Mouse (Mus musculus): ENCODE results near the gene Ccdc86. TPM values are rescaled to one million over a fixed set of nuclear protein-coding genes. Genes with fewer than 3 reads are reported as not detected.

The Ccdc86 gene
- total and polyA plus RNA-seq, 2 experiments from 2014 or later = 6.5 to 13.1 TPM

DNA sequence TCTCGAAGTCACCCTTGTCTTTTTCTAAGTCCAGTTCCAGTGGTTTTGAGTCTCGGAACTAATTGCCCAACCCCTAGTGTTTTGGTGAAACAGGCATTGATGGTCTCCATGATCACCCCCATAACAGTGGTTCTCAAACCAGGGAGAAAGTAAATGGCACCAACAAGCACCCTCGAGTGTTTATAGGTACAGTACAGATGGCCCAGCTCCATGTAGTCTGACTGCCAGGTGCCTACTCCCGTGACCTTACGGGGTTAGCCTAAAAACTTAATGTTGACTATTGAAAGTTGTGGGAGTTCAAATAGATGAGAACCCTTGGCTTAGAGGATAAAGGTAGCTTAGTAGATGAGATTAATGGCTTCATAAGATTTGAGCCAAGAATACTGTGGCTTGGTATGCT lies 48.0 kb downstream of the Ccdc86 start:
- no peak overlapping the region for H3K9ac ChIP-seq (replicated peaks; ENCODE audit: low read length, poor library complexity, severe bottlenecking)
- no peak for TF ChIP-seq CTCF (IDR thresholded peaks at IDR 0.05)
- H3K4me1 ChIP-seq (ENCODE audit: insufficient read depth, low read length) = peaks cover 5% of the 10 kb centered on the region
- H3K4me2 ChIP-seq (ENCODE audit: low read depth, low read length, poor library complexity, severe bottlenecking) = no peak overlapping the region
- peaks cover 69% of the 10 kb centered on the region for H3K36me3 ChIP-seq (ENCODE audit: insufficient read depth, low read length)
- H3K27me3 ChIP-seq (ENCODE audit: insufficient read depth, low read length) = no peaks in the 10 kb centered on the region
- WGBS = 94% methylated on average over 5 of the region's 5 CpGs
- H3K27ac ChIP-seq (ENCODE audit: low read depth, low read length) = no peak overlapping the region
- H3K4me3 ChIP-seq (ENCODE audit: low read depth, low read length) = no peak overlapping the region
- ATAC-seq (ENCODE audit: low FRiP score) = no peak
- DNase-seq (ENCODE audit: low spot score) = no peak
- H3K9me3 ChIP-seq (ENCODE audit: low read length) = no peaks in the 10 kb centered on the region

DNA sequence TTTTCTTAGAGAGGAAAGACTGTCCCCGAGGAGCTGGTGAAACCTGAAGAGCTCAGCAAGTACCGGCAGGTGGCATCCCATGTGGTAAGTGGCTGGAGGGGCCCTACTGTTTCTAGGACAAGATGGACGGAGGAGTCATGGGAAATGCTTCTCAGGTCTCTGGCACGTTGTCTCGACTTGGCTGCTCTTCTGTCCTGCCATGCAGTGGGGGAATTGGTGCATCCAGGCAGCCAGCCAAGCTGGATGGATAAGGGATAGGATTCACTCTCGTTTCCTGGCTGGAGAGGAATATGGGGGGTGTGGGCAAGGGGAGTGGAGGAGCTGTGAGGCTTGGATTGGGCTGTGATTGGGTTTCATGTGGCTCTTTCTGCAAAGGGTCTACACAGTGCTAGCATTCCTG lies 48.8 kb downstream of the Ccdc86 start:
- Histone ChIP-seq H3K9me3 (ENCODE audit: low read length) (no peaks in the 10 kb centered on the region), H3K4me3 (ENCODE audit: low read depth, low read length) (no peak overlapping the region), H3K27ac (ENCODE audit: low read depth, low read length) (no peak overlapping the region), H3K27me3 (ENCODE audit: insufficient read depth, low read length) (no peaks in the 10 kb centered on the region), H3K4me1 (ENCODE audit: insufficient read depth, low read length) (peaks cover 5% of the 10 kb centered on the region), H3K36me3 (ENCODE audit: insufficient read depth, low read length) (peaks cover 62% of the 10 kb centered on the region), H3K4me2 (ENCODE audit: low read depth, low read length, poor library complexity, severe bottlenecking) (no peak overlapping the region), H3K9ac (replicated peaks; ENCODE audit: low read length, poor library complexity, severe bottlenecking) (no peak overlapping the region)
- no peak for TF ChIP-seq CTCF (IDR thresholded peaks at IDR 0.05)
- WGBS = 74% methylated on average over 6 of the region's 6 CpGs
- ATAC-seq (ENCODE audit: low FRiP score) (no peak), DNase-seq (ENCODE audit: low spot score) (peak; percentile 47)

DNA sequence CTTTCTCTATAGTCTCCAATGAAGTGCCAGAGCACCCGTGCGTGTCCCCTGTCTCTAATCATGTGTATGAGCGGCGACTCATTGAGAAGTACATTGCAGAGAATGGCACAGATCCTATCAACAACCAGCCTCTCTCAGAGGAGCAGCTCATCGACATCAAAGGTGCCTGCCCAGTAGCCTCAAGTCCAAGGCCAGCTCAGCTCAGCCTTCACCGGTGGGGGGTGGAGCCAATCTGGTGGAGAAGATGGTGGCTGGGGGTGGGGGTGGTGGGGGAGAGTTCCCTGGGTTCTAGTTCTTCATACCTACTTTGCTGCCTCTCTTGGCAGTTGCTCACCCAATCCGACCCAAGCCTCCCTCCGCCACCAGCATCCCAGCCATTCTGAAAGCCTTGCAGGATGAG lies 51.6 kb downstream of the Ccdc86 start:
- no peak for DNase-seq (ENCODE audit: low spot score)
- TF ChIP-seq CTCF (IDR thresholded peaks at IDR 0.05) = no peak
- H3K9ac ChIP-seq (replicated peaks; ENCODE audit: low read length, poor library complexity, severe bottlenecking) = 0 out of 2 replicates have a peak overlapping the region, but pooled peaks have one; percentile 96
- H3K4me3 ChIP-seq (ENCODE audit: low read depth, low read length) = no peak overlapping the region
- 83% methylated on average over 8 of the region's 8 CpGs for WGBS
- H3K4me1 ChIP-seq (ENCODE audit: insufficient read depth, low read length) = peaks cover 5% of the 10 kb centered on the region
- ATAC-seq (ENCODE audit: low FRiP score) = no peak
- no peaks in the 10 kb centered on the region for H3K9me3 ChIP-seq (ENCODE audit: low read length)
- H3K36me3 ChIP-seq (ENCODE audit: insufficient read depth, low read length) = peaks cover 38% of the 10 kb centered on the region
- no peaks in the 10 kb centered on the region for H3K27me3 ChIP-seq (ENCODE audit: insufficient read depth, low read length)
- no peak overlapping the region for H3K4me2 ChIP-seq (ENCODE audit: low read depth, low read length, poor library complexity, severe bottlenecking)
- no peak overlapping the region for H3K27ac ChIP-seq (ENCODE audit: low read depth, low read length)

DNA sequence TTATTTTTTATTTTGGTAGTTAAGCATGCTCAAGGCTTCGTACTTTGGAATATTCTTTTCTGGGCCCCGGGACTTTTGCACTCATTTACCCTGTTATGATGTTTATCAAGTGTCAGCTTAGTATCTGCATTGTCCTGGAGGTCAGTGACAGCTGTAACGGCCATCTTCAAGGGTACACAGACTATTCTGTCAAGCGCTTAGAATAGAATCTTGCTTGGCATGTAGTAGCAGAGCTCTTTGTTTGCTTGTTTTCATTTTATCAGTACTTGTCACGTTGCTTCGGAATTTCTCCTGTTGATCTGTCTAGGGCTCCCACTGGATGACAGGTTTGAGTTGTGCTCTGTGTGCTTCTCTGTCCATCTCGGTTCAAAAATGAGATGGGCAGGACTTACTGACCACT lies 52.2 kb downstream of the Ccdc86 start:
- Histone ChIP-seq H3K4me2 (ENCODE audit: low read depth, low read length, poor library complexity, severe bottlenecking) (peak overlapping the region; percentile 85), H3K36me3 (ENCODE audit: insufficient read depth, low read length) (peaks cover 32% of the 10 kb centered on the region), H3K27me3 (ENCODE audit: insufficient read depth, low read length) (no peaks in the 10 kb centered on the region), H3K4me1 (ENCODE audit: insufficient read depth, low read length) (peaks cover 5% of the 10 kb centered on the region), H3K9ac (replicated peaks; ENCODE audit: low read length, poor library complexity, severe bottlenecking) (peak overlapping the region; percentile 96), H3K4me3 (ENCODE audit: low read depth, low read length) (peak overlapping the region; percentile 84; the same call in 1 of the 2 replicates), H3K27ac (ENCODE audit: low read depth, low read length) (no peak overlapping the region), H3K9me3 (ENCODE audit: low read length) (no peaks in the 10 kb centered on the region)
- 82% methylated on average over 7 of the region's 7 CpGs for WGBS
- DNase-seq (ENCODE audit: low spot score) = no peak
- no peak for TF ChIP-seq CTCF (IDR thresholded peaks at IDR 0.05)
- ATAC-seq (ENCODE audit: low FRiP score) = no peak

DNA sequence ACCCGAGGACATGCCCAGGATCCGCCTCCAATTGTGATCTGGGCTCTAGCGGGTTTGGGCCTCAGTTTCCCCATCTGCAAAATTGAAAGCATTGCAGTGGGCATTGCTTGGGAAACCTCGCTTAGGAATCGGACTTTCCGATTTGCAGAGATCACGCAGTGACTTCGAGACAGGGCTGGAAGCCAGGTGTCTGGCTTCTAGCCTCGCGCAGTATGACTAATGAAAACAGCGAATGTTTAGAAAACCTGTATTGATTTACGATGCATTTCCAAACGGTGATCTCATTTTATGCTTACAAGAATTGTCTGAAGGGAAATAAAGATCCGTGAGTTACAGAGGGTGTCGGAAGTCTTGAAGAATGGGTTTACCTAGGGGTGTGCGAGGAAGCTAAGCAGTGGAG lies 53.4 kb downstream of the Ccdc86 start:
- peak overlapping the region; percentile 85 for H3K4me2 ChIP-seq (ENCODE audit: low read depth, low read length, poor library complexity, severe bottlenecking)
- H3K36me3 ChIP-seq (ENCODE audit: insufficient read depth, low read length) = peaks cover 26% of the 10 kb centered on the region
- ATAC-seq (ENCODE audit: low FRiP score) = no peak; the same call in 1 of the 2 replicates

DNA sequence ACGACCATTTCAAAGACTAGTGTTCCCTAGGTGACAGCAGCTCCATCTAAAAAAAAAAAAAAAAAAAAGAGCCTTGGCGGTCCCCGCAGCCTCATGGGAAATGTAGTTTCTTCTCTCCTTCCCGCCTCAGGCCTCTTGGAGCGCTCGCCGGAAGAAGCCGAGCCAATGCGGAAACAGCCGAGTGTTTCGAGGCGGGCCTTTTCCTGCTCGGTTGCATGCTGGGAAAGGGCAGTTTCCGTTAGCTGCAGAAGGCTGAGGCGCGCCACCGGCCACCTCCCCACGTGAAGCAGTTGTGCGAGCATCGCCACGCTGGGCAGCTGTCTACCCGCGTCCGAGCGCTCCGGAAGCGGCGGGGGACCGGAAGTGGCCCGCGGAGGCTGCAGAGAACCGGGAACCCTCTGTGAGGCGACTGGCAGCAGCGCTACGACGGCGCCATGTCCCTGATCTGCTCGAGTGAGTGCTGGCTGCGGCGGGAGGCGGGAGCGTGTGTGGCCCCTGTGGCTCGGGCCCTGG lies 54.0 kb downstream of the Ccdc86 start, which contains the start of gene Prpf19:
Gene Prpf19 (plus strand): TSS at position 216 of the 513 bp plus-strand sequence.
- Histone ChIP-seq H3K36me3 (ENCODE audit: insufficient read depth, low read length) (peaks cover 20% of the 10 kb centered on the region), H3K9ac (replicated peaks; ENCODE audit: low read length, poor library complexity, severe bottlenecking) (peak within 1 kb of the TSS; percentile 96), H3K9me3 (ENCODE audit: low read length) (no peaks in the 10 kb centered on the region), H3K4me3 (ENCODE audit: low read depth, low read length) (peak within 1 kb of the TSS; percentile 84), H3K4me2 (ENCODE audit: low read depth, low read length, poor library complexity, severe bottlenecking) (peak within 1 kb of the TSS; percentile 85), H3K4me1 (ENCODE audit: insufficient read depth, low read length) (peaks cover 5% of the 10 kb centered on the region), H3K27ac (ENCODE audit: low read depth, low read length) (peak within 1 kb of the TSS; percentile 91), H3K27me3 (ENCODE audit: insufficient read depth, low read length) (no peaks in the 10 kb centered on the region)
- ATAC-seq (ENCODE audit: low FRiP score) (peak; percentile 95), DNase-seq (ENCODE audit: low spot score) (peak; percentile 99)
- under 1% methylated on average over 40 of the region's 43 CpGs for WGBS
- peak; percentile 49 for TF ChIP-seq CTCF (IDR thresholded peaks at IDR 0.05)

More for the DNA sequence above, 53.4 kb downstream of the Ccdc86 start:
- Histone ChIP-seq H3K9me3 (ENCODE audit: low read length) (no peaks in the 10 kb centered on the region), H3K27ac (ENCODE audit: low read depth, low read length) (peak overlapping the region; percentile 91), H3K4me3 (ENCODE audit: low read depth, low read length) (peak overlapping the region; percentile 84), H3K9ac (replicated peaks; ENCODE audit: low read length, poor library complexity, severe bottlenecking) (peak overlapping the region; percentile 96), H3K4me1 (ENCODE audit: insufficient read depth, low read length) (peaks cover 5% of the 10 kb centered on the region), H3K27me3 (ENCODE audit: insufficient read depth, low read length) (no peaks in the 10 kb centered on the region)
- peak; percentile 12 for DNase-seq (ENCODE audit: low spot score)
- 1% methylated on average over 16 of the region's 16 CpGs for WGBS
- TF ChIP-seq CTCF (IDR thresholded peaks at IDR 0.05) = no peak
